33 mouse cellular contexts compared by ENCODE assay signal in genomic region chr1:92539071-92539470, GRCm38 (mm10). TPM values are rescaled to one million over a fixed set of nuclear protein-coding genes. Genes with fewer than 3 reads are reported as not detected.
DNase-seq lines count a peak whose midpoint lies in the region; ATAC-seq and TF ChIP-seq lines count a peak whose summit lies in the region.
"Had no signal": no experiment of that assay in that cellular context is flagged by ENCODE, and none has a peak within 500 bp of the region (broad histone marks: within the 10 kb centered on the region; RNA-seq: fewer than 3 reads in every experiment).

No protein-coding gene starts in this region.

- TF ChIP-seq EP300 in CH12.LX (IDR thresholded peaks at IDR 0.05; ENCODE audit: low read length): no peak

- no peaks in the 10 kb centered on the region for H3K9me3 ChIP-seq in forebrain, postnatal 0 days (ENCODE audit: low read length)
- H3K9me3 ChIP-seq in forebrain, embryonic 10.5 days: no peaks in the 10 kb centered on the region
- no peaks in the 10 kb centered on the region for H3K9me3 ChIP-seq in CH12.LX (replicated peaks; ENCODE audit: low read length)
- no peaks in the 10 kb centered on the region for H3K9me3 ChIP-seq in heart, embryonic 10.5 days
- H3K9me3 ChIP-seq: embryonic facial prominence, embryonic 12.5 days; embryonic facial prominence, embryonic 15.5 days; forebrain, embryonic 15.5 days; G1E; hindbrain, embryonic 10.5 days; hindbrain, embryonic 13.5 days had no signal

- no peak overlapping the region for H3K4me2 ChIP-seq in forebrain, postnatal 0 days (ENCODE audit: low read depth)
- H3K4me2 ChIP-seq in CH12.LX (ENCODE audit: insufficient read depth, low read depth, poor library complexity, severe bottlenecking): no peak overlapping the region; the same call in 1 of the 2 replicates
- H3K4me2 ChIP-seq: embryonic facial prominence, embryonic 12.5 days; embryonic facial prominence, embryonic 15.5 days; forebrain, embryonic 15.5 days; heart, embryonic 11.5 days; hindbrain, embryonic 13.5 days had no signal

- WGBS in forebrain, postnatal 0 days: 38% methylated on average over 2 of the region's 2 CpGs
- WGBS in forebrain, embryonic 10.5 days: 65% methylated on average over 2 of the region's 2 CpGs
- 42% methylated on average over 2 of the region's 2 CpGs for WGBS in heart, embryonic 10.5 days

- TF ChIP-seq RAD21 in CH12.LX (IDR thresholded peaks at IDR 0.05; ENCODE audit: low read depth, low read length): no peak

- no peak for TF ChIP-seq CTCF in forebrain, postnatal 0 days (IDR thresholded peaks at IDR 0.05; ENCODE audit: low read depth)
- no peak for TF ChIP-seq CTCF in CH12.LX (conservative IDR thresholded peaks at IDR 0.05 in 1 of 2, IDR thresholded peaks at IDR 0.05 in 1 of 2; ENCODE audit: low read depth in 2 of 2, low read length in 2 of 2)
- no peak for TF ChIP-seq CTCF in brain, embryonic 14.5 days (IDR thresholded peaks at IDR 0.05; ENCODE audit: borderline replicate concordance, extremely low read depth, insufficient read depth, insufficient read length)

- dilution Hi-C loops in CH12.LX (cut with MboI; ENCODE audit: extremely low pct_ligation_motif_present, extremely low pct_unique_long_range_greater_than_20kb, low sequenced_read_pairs): no loop called here

- H3K9ac ChIP-seq in forebrain, postnatal 0 days: no peak overlapping the region
- no peak overlapping the region for H3K9ac ChIP-seq in CH12.LX (ENCODE audit: insufficient read depth, low read depth)
- H3K9ac ChIP-seq: embryonic facial prominence, embryonic 12.5 days; embryonic facial prominence, embryonic 15.5 days; forebrain, embryonic 15.5 days; hindbrain, embryonic 13.5 days had no signal

- no peak for TF ChIP-seq POLR2A in CH12.LX (IDR thresholded peaks at IDR 0.05; ENCODE audit: low read depth, low read length)
- TF ChIP-seq POLR2A in brain, embryonic 14.5 days (IDR thresholded peaks at IDR 0.05; ENCODE audit: borderline replicate concordance, extremely low read depth, insufficient read depth, insufficient read length, poor library complexity, severe bottlenecking): no peak

- ATAC-seq in forebrain, postnatal 0 days: peak; percentile 87
- ATAC-seq: forebrain, embryonic 15.5 days; hindbrain, embryonic 16.5 days; intestine, embryonic 16.5 days; Patski had no signal

- H3K4me3 ChIP-seq in forebrain, postnatal 0 days (ENCODE audit: low read depth, low read length): no peak overlapping the region
- H3K4me3 ChIP-seq in forebrain, embryonic 10.5 days: no peak overlapping the region
- no peak overlapping the region for H3K4me3 ChIP-seq in CH12.LX (replicated peaks in 1 of 3; ENCODE audit: low read depth in 2 of 3, low read length in 2 of 3, poor library complexity in 1 of 3)
- H3K4me3 ChIP-seq in heart, embryonic 10.5 days: no peak overlapping the region
- H3K4me3 ChIP-seq: embryonic facial prominence, embryonic 12.5 days; embryonic facial prominence, embryonic 15.5 days; forebrain, embryonic 15.5 days; heart, adult 2 months; hindbrain, embryonic 10.5 days; hindbrain, embryonic 13.5 days had no signal

- in situ Hi-C loops in CH12.LX (cut with MboI; ENCODE audit: low pct_ligation_motif_present, low pct_unique_long_range_greater_than_20kb, low sequenced_read_pairs): no loop called here

- H3K27ac ChIP-seq in forebrain, postnatal 0 days (ENCODE audit: low read depth, low read length): no peak overlapping the region
- no peak overlapping the region for H3K27ac ChIP-seq in forebrain, embryonic 10.5 days
- no peak overlapping the region for H3K27ac ChIP-seq in CH12.LX (ENCODE audit: insufficient read depth, low read depth)
- no peak overlapping the region for H3K27ac ChIP-seq in heart, embryonic 10.5 days
- H3K27ac ChIP-seq: embryonic facial prominence, embryonic 12.5 days; embryonic facial prominence, embryonic 15.5 days; forebrain, embryonic 15.5 days; heart, adult 2 months; hindbrain, embryonic 10.5 days; hindbrain, embryonic 13.5 days had no signal

- no peaks in the 10 kb centered on the region; the same call in 1 of the 2 replicates for H3K27me3 ChIP-seq in forebrain, postnatal 0 days (ENCODE audit: insufficient read depth, low read length)
- H3K27me3 ChIP-seq in forebrain, embryonic 10.5 days (ENCODE audit: poor library complexity, severe bottlenecking): no peaks in the 10 kb centered on the region
- H3K27me3 ChIP-seq in CH12.LX (replicated peaks): peaks cover 18% of the 10 kb centered on the region
- H3K27me3 ChIP-seq in heart, embryonic 10.5 days (ENCODE audit: insufficient read depth, poor library complexity, severe bottlenecking): no peaks in the 10 kb centered on the region
- H3K27me3 ChIP-seq: embryonic facial prominence, embryonic 12.5 days; embryonic facial prominence, embryonic 15.5 days; forebrain, embryonic 15.5 days had no signal

- no peaks in the 10 kb centered on the region for H3K4me1 ChIP-seq in forebrain, postnatal 0 days (ENCODE audit: insufficient read depth)
- no peaks in the 10 kb centered on the region for H3K4me1 ChIP-seq in forebrain, embryonic 10.5 days
- H3K4me1 ChIP-seq in CH12.LX (ENCODE audit: control insufficient read depth in 1 of 2, insufficient read depth in 2 of 2): peaks cover 7 to 21% of the 10 kb centered on the region in 2 experiments; a peak in 3 of 4 replicates
- no peaks in the 10 kb centered on the region for H3K4me1 ChIP-seq in heart, embryonic 10.5 days
- H3K4me1 ChIP-seq: embryonic facial prominence, embryonic 12.5 days; embryonic facial prominence, embryonic 15.5 days; forebrain, embryonic 15.5 days; hindbrain, embryonic 10.5 days; hindbrain, embryonic 13.5 days had no signal

- no peaks in the 10 kb centered on the region for H3K36me3 ChIP-seq in forebrain, postnatal 0 days (ENCODE audit: insufficient read depth)
- H3K36me3 ChIP-seq in forebrain, embryonic 10.5 days (replicated peaks): no peaks in the 10 kb centered on the region
- no peaks in the 10 kb centered on the region for H3K36me3 ChIP-seq in CH12.LX (replicated peaks in 1 of 2; ENCODE audit: control insufficient read depth in 1 of 2, insufficient read depth in 1 of 2, low read length in 1 of 2)
- H3K36me3 ChIP-seq in heart, embryonic 10.5 days: no peaks in the 10 kb centered on the region
- H3K36me3 ChIP-seq: embryonic facial prominence, embryonic 12.5 days; embryonic facial prominence, embryonic 15.5 days; forebrain, embryonic 15.5 days; G1E; hindbrain, embryonic 10.5 days; hindbrain, embryonic 13.5 days had no signal

- peak; percentile 7 for DNase-seq in forebrain, postnatal 0 days
- no peak for DNase-seq in forebrain, embryonic 10.5 days (ENCODE audit: extremely low spot score, low spot score)
- DNase-seq in CH12.LX (ENCODE audit: extremely low read depth): peak; percentile 31
- DNase-seq in brain, embryonic 14.5 days (ENCODE audit: low read depth): peak; percentile 17
- no peak for DNase-seq in kidney, postnatal 4 days
- no peak for DNase-seq in heart, embryonic 10.5 days (ENCODE audit: low spot score)
- DNase-seq: adrenal gland, postnatal 10 days; adrenal gland, postnatal 36 days; cerebellum, adult 18-20 months; cerebellum, adult 9-11 months; cerebellum, postnatal 25 days; gastrocnemius, postnatal 10 days; gastrocnemius, postnatal 36 days; heart, adult 2 months; heart, postnatal 36 days; kidney, adult 18-20 months; kidney, adult 9 months had no signal

- H3K79me2 ChIP-seq in CH12.LX (replicated peaks; ENCODE audit: control insufficient read depth, extremely low read depth, insufficient read depth, poor library complexity, severe bottlenecking): no peaks in the 10 kb centered on the region

RNA-seq across cellular contexts. Expression of gene Olfr1414, which starts 20.6 kb away (rescaled TPM):
- total RNA-seq in forebrain, postnatal 0 days (2014; rRNA removed): not detected in 2 replicates
- polyA plus RNA-seq in forebrain, postnatal 0 days (2015; fragmentation: Nextera tagmentation; extraction: Ambion mirVana): not detected in 2 replicates
- not detected in 2 replicates for polyA plus RNA-seq in forebrain, embryonic 10.5 days (2016; fragmentation: Nextera tagmentation; extraction: Ambion mirVana)
- total RNA-seq in CH12.LX (2012; rRNA removed): 0.25 TPM in 2 replicates
- total RNA-seq in CH12.LX (2014; rRNA removed): 0.20 TPM in 1 of 2 replicates, not detected in the other
- not detected in 2 replicates for polyA plus RNA-seq in CH12.LX (2012; ENCODE audit: insufficient read length, low read depth)
- not detected in 2 replicates for polyA plus RNA-seq in brain, embryonic 14.5 days (2012; rRNA removed)
- polyA plus RNA-seq in heart, embryonic 10.5 days (2016; fragmentation: Nextera tagmentation; extraction: Ambion mirVana): not detected in 2 replicates
- total RNA-seq: adrenal gland, adult 18-20 months; common myeloid progenitor, adult 5-6 weeks; gastrocnemius, adult 18-20 months; gastrocnemius, postnatal 10 days; gastrocnemius, postnatal 36 days; granulocyte monocyte progenitor cell, adult 5-6 weeks; heart, adult 2 months; heart, postnatal 36 days had no signal
- polyA plus RNA-seq: embryonic facial prominence, embryonic 12.5 days; embryonic facial prominence, embryonic 15.5 days; forebrain, embryonic 15.5 days; G1E; heart, adult 2 months; heart, embryonic 11.5 days; heart, embryonic 14.5 days; heart, postnatal 0 days; hindbrain, embryonic 10.5 days; hindbrain, embryonic 13.5 days; hindbrain, embryonic 16.5 days; intestine, embryonic 16.5 days; Patski had no signal

RNA-seq across cellular contexts. Expression of gene Olfr1413, which starts 32.1 kb away (rescaled TPM):
- total RNA-seq in forebrain, postnatal 0 days (2014; rRNA removed): not detected in 2 replicates
- not detected in 2 replicates for polyA plus RNA-seq in forebrain, postnatal 0 days (2015; fragmentation: Nextera tagmentation; extraction: Ambion mirVana)
- polyA plus RNA-seq in forebrain, embryonic 10.5 days (2016; fragmentation: Nextera tagmentation; extraction: Ambion mirVana): not detected in 2 replicates
- total RNA-seq in CH12.LX (2012; rRNA removed) (not detected in 2 replicates), CH12.LX (2014; rRNA removed) (not detected in 2 replicates)
- not detected in 2 replicates for polyA plus RNA-seq in CH12.LX (2012; ENCODE audit: insufficient read length, low read depth)
- not detected in 2 replicates for polyA plus RNA-seq in brain, embryonic 14.5 days (2012; rRNA removed)
- not detected in 2 replicates for polyA plus RNA-seq in heart, embryonic 10.5 days (2016; fragmentation: Nextera tagmentation; extraction: Ambion mirVana)
- total RNA-seq: adrenal gland, adult 18-20 months; adrenal gland, postnatal 10 days; adrenal gland, postnatal 36 days; common myeloid progenitor, adult 5-6 weeks; G1E; gastrocnemius, adult 18-20 months; gastrocnemius, postnatal 10 days; gastrocnemius, postnatal 36 days; granulocyte monocyte progenitor cell, adult 5-6 weeks; heart, adult 2 months; heart, postnatal 36 days had no signal
- polyA plus RNA-seq: embryonic facial prominence, embryonic 12.5 days; embryonic facial prominence, embryonic 15.5 days; forebrain, embryonic 15.5 days; G1E; heart, adult 2 months; heart, embryonic 11.5 days; heart, embryonic 14.5 days; heart, postnatal 0 days; hindbrain, embryonic 10.5 days; hindbrain, embryonic 13.5 days; hindbrain, embryonic 16.5 days; intestine, embryonic 16.5 days; Patski had no signal

RNA-seq across cellular contexts. Expression of gene Olfr1415, which starts 43.2 kb away (rescaled TPM):
- total RNA-seq in forebrain, postnatal 0 days (2014; rRNA removed): not detected in 2 replicates
- not detected in 2 replicates for polyA plus RNA-seq in forebrain, postnatal 0 days (2015; fragmentation: Nextera tagmentation; extraction: Ambion mirVana)
- polyA plus RNA-seq in forebrain, embryonic 10.5 days (2016; fragmentation: Nextera tagmentation; extraction: Ambion mirVana): not detected in 2 replicates
- not detected in 2 replicates for total RNA-seq in CH12.LX (2012; rRNA removed)
- not detected in 2 replicates for total RNA-seq in CH12.LX (2014; rRNA removed)
- polyA plus RNA-seq in CH12.LX (2012; ENCODE audit: insufficient read length, low read depth): not detected in 2 replicates
- polyA plus RNA-seq in brain, embryonic 14.5 days (2012; rRNA removed): not detected in 2 replicates
- polyA plus RNA-seq in heart, embryonic 10.5 days (2016; fragmentation: Nextera tagmentation; extraction: Ambion mirVana): not detected in 2 replicates
- total RNA-seq: adrenal gland, adult 18-20 months; adrenal gland, postnatal 10 days; adrenal gland, postnatal 36 days; common myeloid progenitor, adult 5-6 weeks; gastrocnemius, adult 18-20 months; gastrocnemius, postnatal 10 days; gastrocnemius, postnatal 36 days; granulocyte monocyte progenitor cell, adult 5-6 weeks; heart, adult 2 months; heart, postnatal 36 days had no signal
- polyA plus RNA-seq: embryonic facial prominence, embryonic 12.5 days; embryonic facial prominence, embryonic 15.5 days; forebrain, embryonic 15.5 days; G1E; heart, adult 2 months; heart, embryonic 11.5 days; heart, embryonic 14.5 days; heart, postnatal 0 days; hindbrain, embryonic 10.5 days; hindbrain, embryonic 13.5 days; hindbrain, embryonic 16.5 days; intestine, embryonic 16.5 days; Patski had no signal

RNA-seq across cellular contexts. Expression of gene Olfr1412, which starts 46.5 kb away (rescaled TPM):
- not detected in 2 replicates for total RNA-seq in forebrain, postnatal 0 days (2014; rRNA removed)
- not detected in 2 replicates for polyA plus RNA-seq in forebrain, postnatal 0 days (2015; fragmentation: Nextera tagmentation; extraction: Ambion mirVana)
- not detected in 2 replicates for polyA plus RNA-seq in forebrain, embryonic 10.5 days (2016; fragmentation: Nextera tagmentation; extraction: Ambion mirVana)
- not detected in 2 replicates for total RNA-seq in CH12.LX (2012; rRNA removed)
- not detected in 2 replicates for total RNA-seq in CH12.LX (2014; rRNA removed)
- polyA plus RNA-seq in CH12.LX (2012; ENCODE audit: insufficient read length, low read depth): not detected in 2 replicates
- not detected in 2 replicates for polyA plus RNA-seq in brain, embryonic 14.5 days (2012; rRNA removed)
- polyA plus RNA-seq in heart, embryonic 10.5 days (2016; fragmentation: Nextera tagmentation; extraction: Ambion mirVana): not detected in 2 replicates
- total RNA-seq: adrenal gland, adult 18-20 months; adrenal gland, postnatal 10 days; adrenal gland, postnatal 36 days; common myeloid progenitor, adult 5-6 weeks; gastrocnemius, adult 18-20 months; gastrocnemius, postnatal 10 days; gastrocnemius, postnatal 36 days; granulocyte monocyte progenitor cell, adult 5-6 weeks; heart, adult 2 months; heart, postnatal 36 days had no signal
- polyA plus RNA-seq: embryonic facial prominence, embryonic 12.5 days; embryonic facial prominence, embryonic 15.5 days; forebrain, embryonic 15.5 days; G1E; heart, adult 2 months; heart, embryonic 11.5 days; heart, embryonic 14.5 days; heart, postnatal 0 days; hindbrain, embryonic 10.5 days; hindbrain, embryonic 13.5 days; hindbrain, embryonic 16.5 days; intestine, embryonic 16.5 days; Patski had no signal

RNA-seq across cellular contexts. Expression of gene Olfr1416, which starts 54.2 kb away (rescaled TPM):
- not detected in 2 replicates for total RNA-seq in forebrain, postnatal 0 days (2014; rRNA removed)
- polyA plus RNA-seq in forebrain, postnatal 0 days (2015; fragmentation: Nextera tagmentation; extraction: Ambion mirVana): not detected in 2 replicates
- polyA plus RNA-seq in forebrain, embryonic 10.5 days (2016; fragmentation: Nextera tagmentation; extraction: Ambion mirVana): not detected in 2 replicates
- total RNA-seq in CH12.LX (2012; rRNA removed) (not detected in 2 replicates), CH12.LX (2014; rRNA removed) (not detected in 2 replicates)
- polyA plus RNA-seq in CH12.LX (2012; ENCODE audit: insufficient read length, low read depth): not detected in 2 replicates
- polyA plus RNA-seq in brain, embryonic 14.5 days (2012; rRNA removed): not detected in 2 replicates
- not detected in 2 replicates for polyA plus RNA-seq in heart, embryonic 10.5 days (2016; fragmentation: Nextera tagmentation; extraction: Ambion mirVana)
- total RNA-seq: adrenal gland, adult 18-20 months; adrenal gland, postnatal 10 days; adrenal gland, postnatal 36 days; common myeloid progenitor, adult 5-6 weeks; gastrocnemius, adult 18-20 months; gastrocnemius, postnatal 10 days; gastrocnemius, postnatal 36 days; granulocyte monocyte progenitor cell, adult 5-6 weeks; heart, adult 2 months; heart, postnatal 36 days had no signal
- polyA plus RNA-seq: embryonic facial prominence, embryonic 12.5 days; embryonic facial prominence, embryonic 15.5 days; forebrain, embryonic 15.5 days; G1E; heart, adult 2 months; heart, embryonic 11.5 days; heart, embryonic 14.5 days; heart, postnatal 0 days; hindbrain, embryonic 10.5 days; hindbrain, embryonic 13.5 days; hindbrain, embryonic 16.5 days; intestine, embryonic 16.5 days; Patski had no signal

Comparison
In these comparisons a context has a peak if more than half of its experiments do, and no peak if none do; other contexts are left out.
1. DNase-seq: peak in forebrain, postnatal 0 days (single experiment), CH12.LX (single experiment) and brain, embryonic 14.5 days (single experiment); none in forebrain, embryonic 10.5 days (single experiment), kidney, postnatal 4 days (0 of 2) and heart, embryonic 10.5 days (single experiment).